Mouse (Mus musculus): ENCODE data around the gene Cox5a.

Cox5a gene

DNA sequence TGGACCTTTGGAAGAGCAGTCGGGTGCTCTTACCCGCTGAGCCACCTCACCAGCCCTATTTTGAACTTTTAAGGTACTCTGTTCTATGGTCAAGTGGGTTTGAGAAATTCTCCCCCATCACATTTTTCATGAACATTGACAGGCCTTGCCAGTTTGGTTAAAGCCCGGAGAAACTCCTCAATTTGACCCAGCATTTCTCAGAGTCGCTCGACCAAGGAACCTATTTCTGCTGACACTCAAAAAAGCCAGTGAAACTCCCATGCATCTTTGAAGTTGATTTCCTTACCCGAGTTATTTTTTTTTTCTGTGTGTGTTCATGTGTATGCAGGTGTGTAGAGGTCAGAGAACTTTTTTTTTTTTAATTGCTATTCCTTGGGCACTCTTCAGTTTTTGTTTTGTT, 43.5 kb downstream of the Cox5a start:
- no peak for DNase-seq (ENCODE audit: low spot score)

DNA sequence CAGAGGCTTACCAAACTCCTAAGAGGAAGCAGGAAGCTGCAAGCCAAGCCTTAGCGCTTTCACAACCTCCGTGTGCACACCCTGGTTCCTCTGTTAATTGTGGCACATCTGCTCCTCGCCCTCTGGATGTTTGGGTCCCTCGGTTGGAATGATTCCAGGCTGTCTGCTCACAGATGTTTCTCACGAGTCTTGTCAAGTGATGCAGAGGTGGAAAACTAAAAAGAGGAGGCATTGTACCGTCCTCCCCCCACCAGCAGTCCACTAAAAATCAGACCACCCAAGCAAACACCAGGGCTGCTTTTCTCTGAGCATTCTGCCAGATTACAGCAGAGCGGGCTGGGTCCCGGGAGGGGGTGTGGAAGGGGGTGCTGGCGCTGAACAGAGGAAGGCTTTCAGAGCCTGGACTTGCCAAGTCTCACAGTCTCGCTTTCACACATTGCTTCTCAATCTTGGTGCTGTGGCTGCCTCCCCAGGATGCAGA, 44.7 kb downstream of the Cox5a start:
- no peak for DNase-seq (ENCODE audit: low spot score)

DNA sequence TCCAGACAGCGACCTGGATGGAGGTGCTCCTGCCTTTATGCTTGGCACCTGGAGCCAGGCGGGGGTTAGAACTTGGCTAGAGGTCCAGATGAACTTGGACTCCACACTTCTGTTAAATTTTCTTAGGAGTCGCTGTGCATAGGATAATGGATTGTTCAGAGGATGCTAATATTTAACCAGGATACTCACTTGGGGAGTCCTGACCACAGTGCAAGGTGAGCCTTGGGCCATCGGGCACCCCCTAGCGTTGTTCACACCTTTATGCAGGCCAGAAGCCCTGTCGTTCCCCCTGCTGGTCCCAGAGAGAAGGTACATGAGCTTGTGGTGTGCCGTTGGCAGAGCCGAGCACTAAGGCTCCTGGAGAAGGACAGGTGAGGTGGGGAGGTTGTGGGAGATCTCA, 45.8 kb downstream of the Cox5a start:
- no peak for DNase-seq (ENCODE audit: low spot score)

DNA sequence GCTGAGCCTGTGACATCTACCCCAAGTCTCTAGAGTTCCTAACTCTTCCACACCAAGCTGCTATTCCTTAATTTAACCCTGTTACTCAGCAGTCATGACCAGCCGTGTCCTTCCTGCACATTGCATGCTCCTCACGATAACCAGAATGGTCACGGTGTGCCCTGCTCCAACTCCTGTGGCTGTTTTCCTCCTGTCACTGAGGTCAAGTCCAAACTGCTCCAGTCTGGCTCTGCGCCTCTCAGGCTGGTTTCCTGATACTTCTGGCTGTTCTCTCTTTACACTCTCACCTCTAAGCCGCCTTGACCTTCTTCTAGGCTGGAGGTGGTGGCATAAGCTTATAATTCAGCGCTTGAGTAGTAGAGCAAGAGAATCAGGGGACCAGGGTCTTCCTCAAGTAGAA, 47.4 kb downstream of the Cox5a start:
- DNase-seq (ENCODE audit: low spot score) = no peak

DNA sequence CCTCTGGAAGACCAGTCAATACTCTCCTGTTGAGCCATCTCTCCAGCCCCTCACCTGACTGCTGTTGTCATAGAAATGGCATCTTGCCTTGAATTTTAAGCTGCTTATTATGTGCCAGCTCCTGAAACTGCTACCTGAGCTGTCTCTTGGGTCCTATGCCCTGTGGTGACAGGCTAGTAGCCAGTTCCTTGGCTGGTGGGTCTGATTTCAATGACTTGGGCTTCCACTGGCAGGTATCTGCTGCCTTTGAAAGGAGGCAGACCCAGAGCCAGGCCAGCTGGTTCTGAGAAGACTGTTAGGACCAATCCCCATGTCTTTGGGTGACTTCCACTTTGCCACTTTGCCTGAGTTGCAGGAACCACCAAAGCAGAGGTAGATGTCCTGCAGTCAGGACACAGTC, 53.3 kb downstream of the Cox5a start:
- no peak for DNase-seq (ENCODE audit: low spot score)

DNA sequence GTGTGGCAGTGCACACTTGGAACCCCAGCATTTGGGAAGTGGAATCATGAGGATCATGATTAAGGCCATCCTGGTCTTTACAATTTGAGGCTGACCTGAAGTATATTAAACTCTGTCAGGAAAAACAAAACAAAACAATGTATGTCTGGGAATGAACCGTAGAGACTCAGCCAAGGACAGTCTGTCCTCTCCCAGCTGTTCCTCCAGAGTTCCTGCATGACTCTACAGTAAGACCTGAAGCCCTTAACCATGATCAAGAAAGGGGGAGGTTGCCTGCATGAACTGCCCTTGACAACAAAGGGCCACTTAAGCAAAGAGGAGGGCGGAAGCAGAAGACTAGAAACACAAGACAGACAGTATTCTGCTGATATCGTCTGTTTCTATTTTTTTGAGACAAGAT, 54.5 kb downstream of the Cox5a start:
- no peak for DNase-seq (ENCODE audit: low spot score)

DNA sequence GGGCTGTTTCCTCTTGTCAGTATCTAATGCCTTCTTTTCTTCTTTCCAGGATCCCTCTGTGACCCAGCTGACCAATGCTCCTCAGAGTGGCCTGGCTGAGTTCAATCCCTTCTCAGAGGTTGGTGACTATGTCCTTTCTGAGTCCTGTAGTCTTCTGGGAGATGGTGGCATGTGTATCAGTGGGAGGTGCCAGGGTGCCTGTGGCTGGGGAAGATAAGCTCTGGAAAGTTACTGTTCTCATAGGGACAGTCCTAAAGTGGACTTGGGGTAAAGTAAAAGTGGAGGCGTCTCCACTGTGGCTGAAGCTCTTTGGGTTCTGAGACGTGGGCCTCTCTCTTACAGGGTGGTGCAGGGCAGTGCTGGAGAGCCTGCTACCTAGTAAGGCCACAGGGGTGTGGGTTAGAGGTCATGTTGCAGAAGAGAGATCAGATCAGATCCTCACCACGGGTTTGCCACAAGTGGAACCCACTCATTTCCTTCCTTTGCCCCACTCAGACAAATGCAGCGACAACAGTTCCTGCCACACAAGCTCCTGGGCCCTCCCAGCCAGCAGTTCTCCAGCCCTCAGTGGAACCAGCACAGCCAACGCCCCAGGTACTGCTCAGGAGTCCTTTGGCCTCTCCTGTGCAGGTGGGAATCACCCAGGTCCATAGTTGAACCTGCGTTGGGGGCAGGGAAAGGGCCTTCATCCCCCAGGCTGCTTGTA, 56.2 kb downstream of the Cox5a start:
- no peak for DNase-seq (ENCODE audit: low spot score)

All from spleen, adult 12 weeks (tissue).